Mouse (Mus musculus): ENCODE measurements at regions not wholly inside any gene's neighbourhood (a gene's known extent, or its start where the extent isn't known, plus 50 kb on each side); places are given as distances from the start of the nearest gene placed in this dataset.

- no peak for DNase-seq (ENCODE audit: low spot score in 2 of 2)
These were observed 172.0 kb downstream of the Dcdc2c start for GRCm38 (mm10) chr12:28380203-28380602.

GRCm38 (mm10) chr12:28377968-28378367, 174.2 kb downstream of the Dcdc2c start:
- DNase-seq (ENCODE audit: low spot score in 2 of 2) = no peak

- DNase-seq (ENCODE audit: low spot score in 2 of 2) = no peak
These were observed 174.8 kb downstream of the Dcdc2c start for GRCm38 (mm10) chr12:28377373-28377772.

GRCm38 (mm10) chr12:28376770-28377169, 175.4 kb downstream of the Dcdc2c start:
- DNase-seq (ENCODE audit: low spot score in 2 of 2) = no peak

- DNase-seq (ENCODE audit: low spot score in 2 of 2) = no peak
These were observed 186.9 kb downstream of the Dcdc2c start for GRCm38 (mm10) chr12:28365304-28365703.

- DNase-seq (ENCODE audit: low spot score in 2 of 2) = no peak
These were observed 193.4 kb downstream of the Dcdc2c start for GRCm38 (mm10) chr12:28358737-28359333.

- DNase-seq (ENCODE audit: low spot score in 2 of 2) = no peak
These were observed 194.4 kb downstream of the Dcdc2c start for GRCm38 (mm10) chr12:28357764-28358163.

GRCm38 (mm10) chr12:28353140-28353539, 199.1 kb downstream of the Dcdc2c start:
- DNase-seq (ENCODE audit: low spot score in 2 of 2) = no peak

- DNase-seq (ENCODE audit: low spot score in 2 of 2) = no peak
These were observed 199.6 kb downstream of the Dcdc2c start for GRCm38 (mm10) chr12:28352571-28352970.

- DNase-seq (ENCODE audit: low spot score in 2 of 2) = no peak
These were observed 209.5 kb downstream of the Dcdc2c start for GRCm38 (mm10) chr12:28342735-28343134.

- no peak for DNase-seq (ENCODE audit: low spot score in 2 of 2)
These were observed 219.6 kb downstream of the Dcdc2c start for GRCm38 (mm10) chr12:28332591-28332990.

GRCm38 (mm10) chr12:28331843-28332242, 220.4 kb downstream of the Dcdc2c start:
- DNase-seq (ENCODE audit: low spot score in 2 of 2) = no peak

GRCm38 (mm10) chr12:28323659-28324058, 228.5 kb downstream of the Dcdc2c start:
- no peak for DNase-seq (ENCODE audit: low spot score in 2 of 2)

- DNase-seq (ENCODE audit: low spot score in 2 of 2) = no peak
These were observed 243.0 kb downstream of the Dcdc2c start for GRCm38 (mm10) chr12:28309226-28309625.

GRCm38 (mm10) chr12:28302038-28302581, 250.1 kb downstream of the Dcdc2c start:
- no peak for DNase-seq (ENCODE audit: low spot score in 2 of 2)

GRCm38 (mm10) chr12:28288376-28288896, 263.8 kb downstream of the Dcdc2c start:
- no peak for DNase-seq (ENCODE audit: low spot score in 2 of 2)

- DNase-seq (ENCODE audit: low spot score in 2 of 2) = no peak
These were observed 296.7 kb downstream of the Dcdc2c start for GRCm38 (mm10) chr12:28255524-28255923.

GRCm38 (mm10) chr12:28250526-28250925, 301.7 kb downstream of the Dcdc2c start:
- DNase-seq (ENCODE audit: low spot score in 2 of 2) = no peak

GRCm38 (mm10) chr12:28248749-28249148, 303.4 kb downstream of the Dcdc2c start:
- DNase-seq (ENCODE audit: low spot score in 2 of 2) = no peak

GRCm38 (mm10) chr12:28248287-28248686, 303.9 kb downstream of the Dcdc2c start:
- DNase-seq (ENCODE audit: low spot score in 2 of 2) = no peak

- DNase-seq (ENCODE audit: low spot score in 2 of 2) = no peak
These were observed 314.2 kb downstream of the Dcdc2c start for GRCm38 (mm10) chr12:28238016-28238415.

- no peak for DNase-seq (ENCODE audit: low spot score in 2 of 2)
These were observed 315.2 kb downstream of the Dcdc2c start for GRCm38 (mm10) chr12:28237041-28237440.

- DNase-seq (ENCODE audit: low spot score in 2 of 2) = no peak
These were observed 349.4 kb downstream of the Dcdc2c start for GRCm38 (mm10) chr12:28202847-28203246.

GRCm38 (mm10) chr12:28186695-28187094, 365.5 kb downstream of the Dcdc2c start:
- DNase-seq (ENCODE audit: low spot score in 2 of 2) = no peak

Data from urinary bladder, postnatal 4 days (tissue).